Mouse (Mus musculus) neural tube, embryonic 15.5 days (tissue): Measurements from ENCODE around the gene Rpe. TPM values are rescaled to one million over a fixed set of nuclear protein-coding genes. Genes with fewer than 3 reads are reported as not detected.

Experiments used
- ATAC-seq: fragments of 200-750 bp; cut with Nextera tagmentation; 2 replicates; pipeline ENCODE4 v1.8.0; 2017; ENCODE audit warnings: mild to moderate bottlenecking, moderate TSS enrichment, moderate library complexity; ENCODE audit not compliant: low FRiP score
- H3K27ac ChIP-seq: fragments of 300-500 bp; sonication (generic); replicated peaks from 2 replicates; pipeline ENCODE4 v1.5.1; 2015; ENCODE audit warnings: mild to moderate bottlenecking, inconsistent platforms
- H3K27me3 ChIP-seq: fragments of 300-500 bp; sonication (generic); replicated peaks from 2 replicates; pipeline ENCODE4 v1.6.1; 2015; ENCODE audit warnings: inconsistent platforms
- H3K36me3 ChIP-seq: fragments of 300-500 bp; sonication (generic); 2 replicates; pipeline ENCODE4 v1.6.1; 2015; ENCODE audit warnings: inconsistent platforms
- H3K4me1 ChIP-seq: fragments of 300-500 bp; sonication (generic); 2 replicates; pipeline ENCODE4 v1.6.1; 2015; ENCODE audit warnings: inconsistent platforms
- H3K4me2 ChIP-seq: fragments of 300-500 bp; sonication (generic); 2 replicates; pipeline ENCODE4 v1.6.1; 2015; ENCODE audit warnings: inconsistent platforms, mild to moderate bottlenecking, moderate library complexity
- H3K4me3 ChIP-seq: fragments of 300-500 bp; sonication (generic); replicated peaks from 2 replicates; pipeline ENCODE4 v1.5.1; 2015; ENCODE audit warnings: mild to moderate bottlenecking, inconsistent platforms
- H3K9ac ChIP-seq: fragments of 300-500 bp; sonication (generic); replicated peaks from 2 replicates; pipeline ENCODE4 v1.6.1; 2015; ENCODE audit warnings: mild to moderate bottlenecking, inconsistent platforms
- H3K9me3 ChIP-seq: fragments of 300-500 bp; sonication (generic); replicated peaks from 2 replicates; pipeline ENCODE4 v1.6.1; 2016; ENCODE audit warnings: inconsistent platforms
- WGBS: fragments of 180-500 bp; shearing (Covaris S2); methylation state at CpG from one replicate; pipeline ENCODE4 v1.1.7; 2015; ENCODE audit warnings: mixed read lengths; 5-methylcytosine and 5-hydroxymethylcytosine counted together
- polyA plus RNA-seq: library from polyadenylated mRNA; unstranded; fragments of >200 nt; fragmentation: Nextera tagmentation; extraction: Ambion mirVana; gene quantifications from 2 replicates; pipeline ENCODE4 v1.2.1, GENCODE M21; 2015

Gene Rpe
- 37.7 and 46.3 TPM in 2 replicates for polyA plus RNA-seq

- under 1% methylated on average over 73 of the region's 73 CpGs for WGBS
- peak; percentile 100 for ATAC-seq
Observed at GRCm38 (mm10) chr1:66700693-66701575, at the start of gene Rpe. Gene Rpe (plus strand): TSS chr1:66700831.

GRCm38 (mm10) chr1:66655119-66655746 lies 45.4 kb upstream of the Rpe start:
- peak; percentile 95 for ATAC-seq
- Histone ChIP-seq H3K27ac (peak overlapping the region; percentile 41), H3K9me3 (no peaks in the 10 kb centered on the region), H3K36me3 (peaks cover 4% of the 10 kb centered on the region; the same call in 1 of the 2 replicates), H3K9ac (no peak overlapping the region), H3K4me1 (peaks cover 6% of the 10 kb centered on the region; the same call in 1 of the 2 replicates), H3K27me3 (no peaks in the 10 kb centered on the region), H3K4me2 (no peak overlapping the region), H3K4me3 (no peak overlapping the region)
- WGBS, result 22% methylated on average over 4 of the region's 4 CpGs

More at GRCm38 (mm10) chr1:66700693-66701575, at the start of gene Rpe:
- Histone ChIP-seq H3K36me3 (no peaks in the 10 kb centered on the region), H3K27ac (peak within 1 kb of the TSS; percentile 87), H3K9ac (peak within 1 kb of the TSS; percentile 84), H3K9me3 (no peaks in the 10 kb centered on the region), H3K4me3 (peak within 1 kb of the TSS; percentile 94), H3K4me2 (peak within 1 kb of the TSS; percentile 69), H3K27me3 (no peaks in the 10 kb centered on the region), H3K4me1 (peaks cover 34% of the 10 kb centered on the region)

- peak; percentile 70; the same call in 1 of the 2 replicates for ATAC-seq
- Histone ChIP-seq H3K4me3 (no peak overlapping the region), H3K27ac (0 out of 2 replicates have a peak overlapping the region, but pooled peaks have one; percentile 41), H3K4me2 (no peak overlapping the region), H3K4me1 (peaks cover 6% of the 10 kb centered on the region; the same call in 1 of the 2 replicates), H3K9me3 (no peaks in the 10 kb centered on the region), H3K27me3 (no peaks in the 10 kb centered on the region), H3K36me3 (peaks cover 4% of the 10 kb centered on the region; the same call in 1 of the 2 replicates), H3K9ac (no peak overlapping the region)
Observed at GRCm38 (mm10) chr1:66655747-66656119, 44.9 kb upstream of the Rpe start.

- Histone ChIP-seq H3K9ac (no peak overlapping the region), H3K4me1 (no peaks in the 10 kb centered on the region), H3K36me3 (no peaks in the 10 kb centered on the region), H3K4me2 (no peak overlapping the region), H3K4me3 (no peak overlapping the region), H3K27me3 (no peaks in the 10 kb centered on the region), H3K27ac (no peak overlapping the region), H3K9me3 (no peaks in the 10 kb centered on the region)
- WGBS, result 64% methylated on average over 7 of the region's 7 CpGs
- no peak for ATAC-seq
Observed at GRCm38 (mm10) chr1:66671475-66671874, 29.2 kb upstream of the Rpe start.

- H3K9me3 ChIP-seq, result no peaks in the 10 kb centered on the region
- H3K9ac ChIP-seq, result no peak overlapping the region
- no peaks in the 10 kb centered on the region for H3K27me3 ChIP-seq
- no peak overlapping the region for H3K27ac ChIP-seq
- no peaks in the 10 kb centered on the region for H3K36me3 ChIP-seq
- H3K4me1 ChIP-seq, result no peaks in the 10 kb centered on the region
- H3K4me3 ChIP-seq, result no peak overlapping the region
- no peak for ATAC-seq
- H3K4me2 ChIP-seq, result no peak overlapping the region
- WGBS, result 92% methylated on average over 7 of the region's 7 CpGs
Observed at GRCm38 (mm10) chr1:66672812-66673211, 27.8 kb upstream of the Rpe start.

- H3K4me1 ChIP-seq, result no peaks in the 10 kb centered on the region
- H3K27ac ChIP-seq, result no peak overlapping the region
- no peak overlapping the region for H3K4me2 ChIP-seq
- H3K9ac ChIP-seq, result no peak overlapping the region
- H3K4me3 ChIP-seq, result no peak overlapping the region
- 78% methylated on average over 14 of the region's 14 CpGs for WGBS
- no peak for ATAC-seq
- no peaks in the 10 kb centered on the region for H3K27me3 ChIP-seq
- no peaks in the 10 kb centered on the region for H3K9me3 ChIP-seq
- no peaks in the 10 kb centered on the region for H3K36me3 ChIP-seq
Observed at GRCm38 (mm10) chr1:66677928-66678327, 22.7 kb upstream of the Rpe start.

- Histone ChIP-seq H3K9ac (no peak overlapping the region), H3K27ac (no peak overlapping the region), H3K4me2 (no peak overlapping the region), H3K36me3 (no peaks in the 10 kb centered on the region), H3K27me3 (no peaks in the 10 kb centered on the region), H3K4me3 (no peak overlapping the region), H3K9me3 (no peaks in the 10 kb centered on the region), H3K4me1 (no peaks in the 10 kb centered on the region)
- 36% methylated on average over 2 of the region's 2 CpGs for WGBS
- ATAC-seq, result no peak
Observed at GRCm38 (mm10) chr1:66678662-66679061, 22.0 kb upstream of the Rpe start.

- Histone ChIP-seq H3K27me3 (no peaks in the 10 kb centered on the region), H3K4me1 (no peaks in the 10 kb centered on the region), H3K27ac (no peak overlapping the region), H3K4me3 (no peak overlapping the region), H3K9ac (no peak overlapping the region), H3K9me3 (no peaks in the 10 kb centered on the region), H3K4me2 (no peak overlapping the region), H3K36me3 (no peaks in the 10 kb centered on the region)
- ATAC-seq, result no peak
- 88% methylated on average over 5 of the region's 5 CpGs for WGBS
Observed at GRCm38 (mm10) chr1:66682974-66683373, 17.7 kb upstream of the Rpe start.

GRCm38 (mm10) chr1:66691772-66692171 lies 8.9 kb upstream of the Rpe start:
- Histone ChIP-seq H3K27me3 (no peaks in the 10 kb centered on the region), H3K27ac (0 out of 2 replicates have a peak overlapping the region, but pooled peaks have one; percentile 56), H3K36me3 (no peaks in the 10 kb centered on the region), H3K9me3 (no peaks in the 10 kb centered on the region), H3K4me1 (no peaks in the 10 kb centered on the region), H3K4me3 (no peak overlapping the region), H3K4me2 (no peak overlapping the region), H3K9ac (no peak overlapping the region)
- WGBS, result 76% methylated on average over 3 of the region's 3 CpGs
- ATAC-seq, result no peak

- Histone ChIP-seq H3K9me3 (no peaks in the 10 kb centered on the region), H3K9ac (no peak overlapping the region), H3K36me3 (no peaks in the 10 kb centered on the region), H3K27ac (peak overlapping the region; percentile 56; the same call in 1 of the 2 replicates), H3K4me3 (no peak overlapping the region), H3K4me1 (no peaks in the 10 kb centered on the region), H3K27me3 (no peaks in the 10 kb centered on the region), H3K4me2 (no peak overlapping the region)
- ATAC-seq, result peak; percentile 41; the same call in 1 of the 2 replicates
- 78% methylated on average over 1 of the region's 1 CpGs for WGBS
Observed at GRCm38 (mm10) chr1:66692308-66692707, 8.3 kb upstream of the Rpe start.

GRCm38 (mm10) chr1:66692780-66693392 lies 7.7 kb upstream of the Rpe start:
- Histone ChIP-seq H3K27me3 (no peaks in the 10 kb centered on the region), H3K4me1 (no peaks in the 10 kb centered on the region), H3K9me3 (no peaks in the 10 kb centered on the region), H3K9ac (no peak overlapping the region), H3K27ac (peak overlapping the region; percentile 51), H3K4me2 (no peak overlapping the region), H3K36me3 (no peaks in the 10 kb centered on the region), H3K4me3 (no peak overlapping the region)
- peak; percentile 77 for ATAC-seq
- WGBS, result 66% methylated on average over 8 of the region's 8 CpGs
